Mouse (Mus musculus) frontal cortex, adult 2 months (tissue): ENCODE measurements at regions not wholly inside any gene's neighbourhood (a gene's known extent, or its start where the extent isn't known, plus 50 kb on each side); places are given as distances from the start of the nearest gene placed in this dataset.

Experiments used
- DNase-seq, 2 experiments: peaks; one replicate each; pipeline ENCODE4 v3.0.0; 2022; ENCODE audit warnings: low spot score in 1 of 2; ENCODE audit errors: extremely low spot score in 1 of 2

- no peak for DNase-seq
These were observed 353.6 kb upstream of the Arid1b start for GRCm38 (mm10) chr17:4640555-4640954.

GRCm38 (mm10) chr17:4641166-4641565 is 353.0 kb upstream of the Arid1b start:
- no peak for DNase-seq

- DNase-seq: no peak
These were observed 352.1 kb upstream of the Arid1b start for GRCm38 (mm10) chr17:4642046-4642445.

- DNase-seq: no peak
These were observed 350.8 kb upstream of the Arid1b start for GRCm38 (mm10) chr17:4643343-4643742.

GRCm38 (mm10) chr17:4648603-4649002 is 345.5 kb upstream of the Arid1b start:
- no peak for DNase-seq

- DNase-seq: no peak
These were observed 339.9 kb upstream of the Arid1b start for GRCm38 (mm10) chr17:4654221-4654620.

GRCm38 (mm10) chr17:4661996-4662395 is 332.1 kb upstream of the Arid1b start:
- DNase-seq: no peak

GRCm38 (mm10) chr17:4668511-4668910 is 325.6 kb upstream of the Arid1b start:
- DNase-seq: no peak

- no peak for DNase-seq
These were observed 320.9 kb upstream of the Arid1b start for GRCm38 (mm10) chr17:4673271-4673670.

- no peak for DNase-seq
These were observed 287.7 kb upstream of the Arid1b start for GRCm38 (mm10) chr17:4706421-4706820.

- no peak for DNase-seq
These were observed 273.1 kb upstream of the Arid1b start for GRCm38 (mm10) chr17:4721061-4721460.

GRCm38 (mm10) chr17:4724031-4724430 is 270.1 kb upstream of the Arid1b start:
- no peak for DNase-seq

- peak; percentile 82 for DNase-seq
These were observed 267.8 kb upstream of the Arid1b start for GRCm38 (mm10) chr17:4726331-4726741.

- no peak for DNase-seq
These were observed 259.7 kb upstream of the Arid1b start for GRCm38 (mm10) chr17:4734412-4734881.

- DNase-seq: no peak
These were observed 258.9 kb upstream of the Arid1b start for GRCm38 (mm10) chr17:4735185-4735584.

GRCm38 (mm10) chr17:4736689-4737088 is 257.4 kb upstream of the Arid1b start:
- DNase-seq: no peak

GRCm38 (mm10) chr17:4738717-4739485 is 255.2 kb upstream of the Arid1b start:
- DNase-seq: no peak

GRCm38 (mm10) chr17:4740784-4741183 is 253.3 kb upstream of the Arid1b start:
- peak in 1 of 2 experiments; percentile 43 for DNase-seq

- no peak for DNase-seq
These were observed 251.8 kb upstream of the Arid1b start for GRCm38 (mm10) chr17:4742314-4742713.

- DNase-seq: no peak
These were observed 231.2 kb upstream of the Arid1b start for GRCm38 (mm10) chr17:4762956-4763355.

- no peak for DNase-seq
These were observed 228.4 kb upstream of the Arid1b start for GRCm38 (mm10) chr17:4765723-4766122.

- DNase-seq: no peak
These were observed 226.1 kb upstream of the Arid1b start for GRCm38 (mm10) chr17:4767947-4768522.
